Mouse (Mus musculus) kidney, adult 18-20 months (tissue): Measurements from ENCODE around the gene Olfr412.
A peak's percentile ranks its signal among the peaks of the same experiment; 100 is the strongest.

Experiments
- DNase-seq: peaks from one replicate; pipeline ENCODE4 v3.0.0; 2021

Gene Olfr412

GRCm38 (mm10) chr11:74361769-74362168 is at the start of gene Olfr412:
Olfr412 (plus strand) TSS chr11:74362069.
- no peak for DNase-seq

- no peak for DNase-seq
Measured at GRCm38 (mm10) chr11:74326044-74326443, 35.8 kb upstream of the Olfr412 start.

DNA sequence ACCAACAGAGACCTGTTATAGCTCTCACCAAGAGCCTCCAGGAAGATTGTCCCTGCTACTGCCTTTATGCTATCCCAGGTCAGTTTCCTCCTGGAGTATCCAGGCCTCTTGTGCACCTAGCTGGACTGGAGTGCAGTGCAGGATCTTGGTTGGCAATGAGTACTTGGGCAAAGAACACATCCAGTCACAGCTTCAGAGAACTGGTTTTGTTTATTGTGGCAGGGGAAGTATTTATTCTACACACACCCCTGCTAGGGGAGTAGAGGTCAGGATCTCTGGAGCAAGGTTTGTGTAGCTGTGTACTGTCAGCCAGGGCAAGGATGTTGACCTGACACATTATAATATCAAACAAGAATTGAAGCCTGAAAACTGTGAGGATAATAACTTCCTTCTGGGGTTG is 33.1 kb upstream of the Olfr412 start:
- no peak for DNase-seq

DNA sequence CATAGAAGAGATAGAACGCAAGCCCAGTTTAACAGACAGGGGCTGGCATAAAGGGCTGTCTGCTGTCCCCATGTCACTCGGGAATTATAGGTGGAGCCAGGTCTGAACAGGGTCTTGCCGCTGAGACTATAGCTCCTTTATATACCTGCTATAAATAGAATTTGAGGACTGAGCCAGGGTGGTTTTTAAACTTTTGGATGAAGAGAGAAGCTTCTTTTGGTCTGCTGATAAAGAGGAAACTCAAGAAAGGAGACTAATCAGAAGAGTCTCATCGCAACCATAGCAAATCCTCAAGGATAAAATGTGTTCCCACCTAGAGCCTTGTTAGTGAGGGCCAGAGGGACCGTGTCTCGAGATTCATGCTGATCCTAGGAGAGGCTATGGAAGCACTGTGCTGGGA is 23.9 kb upstream of the Olfr412 start, which contains the start of gene Olfr410:
Gene Olfr410, minus strand, starts transcription at position 101 of the 400 bp plus-strand sequence.
- no peak for DNase-seq

GRCm38 (mm10) chr11:74352550-74352949 is 9.3 kb upstream of the Olfr412 start, which contains the start of gene Olfr411:
Olfr411 (minus strand) TSS chr11:74352650.
- DNase-seq: no peak

- DNase-seq: peak; percentile 78
Measured at GRCm38 (mm10) chr11:74371393-74372100, 9.7 kb downstream of the Olfr412 start.

DNA sequence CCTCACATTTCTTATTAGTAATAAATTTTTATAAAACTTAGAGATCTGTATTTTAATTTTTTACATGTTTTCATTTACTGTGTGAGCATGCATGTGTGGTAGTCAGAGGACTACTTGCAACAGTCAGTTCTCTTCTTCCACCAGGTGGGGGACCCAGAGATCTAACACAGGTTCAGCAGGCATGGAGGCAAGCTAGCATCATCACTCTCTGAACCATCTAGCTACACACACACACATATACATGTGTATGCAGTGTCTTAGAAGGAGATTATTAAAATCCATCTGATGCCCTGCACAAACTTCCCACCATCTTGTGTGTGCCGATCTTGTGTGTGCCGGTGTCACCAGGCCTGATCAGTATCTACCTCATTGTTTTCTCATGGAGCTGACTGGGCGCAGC is 15.0 kb downstream of the Olfr412 start:
- peak; percentile 33 for DNase-seq

DNA sequence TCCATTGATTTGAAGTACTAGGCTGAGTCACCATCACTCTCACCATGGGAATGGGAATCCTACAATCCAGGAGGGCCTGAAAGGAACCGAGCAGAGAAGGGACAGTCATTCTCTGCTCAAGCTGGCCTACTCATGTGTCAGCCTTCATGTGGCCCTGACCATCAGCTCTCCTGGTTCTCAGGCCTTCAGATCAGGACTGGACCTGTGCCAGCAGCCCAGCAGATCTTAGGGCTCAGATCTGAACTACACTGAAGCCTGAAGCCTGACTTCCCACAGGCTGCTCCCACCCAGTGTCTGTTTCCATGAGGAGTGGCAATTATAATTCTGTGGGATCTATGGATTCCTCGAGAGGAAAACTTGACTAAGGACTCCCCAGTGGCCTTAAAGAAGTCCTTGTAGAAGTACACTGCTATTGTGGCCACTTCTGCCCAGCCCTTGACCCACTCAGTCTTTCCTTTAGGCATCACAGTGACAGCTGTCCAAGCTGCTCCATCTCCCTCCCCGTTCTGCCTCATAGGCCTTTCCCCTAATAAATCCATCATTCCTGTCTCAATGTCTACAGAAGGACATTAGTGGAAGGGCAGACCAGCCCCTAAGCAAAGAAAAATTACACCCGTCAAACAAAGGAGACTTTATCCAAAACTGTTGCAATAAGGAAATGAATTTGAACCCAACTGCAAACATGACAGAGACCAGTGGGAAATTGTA is 17.5 kb downstream of the Olfr412 start:
- DNase-seq: no peak

DNA sequence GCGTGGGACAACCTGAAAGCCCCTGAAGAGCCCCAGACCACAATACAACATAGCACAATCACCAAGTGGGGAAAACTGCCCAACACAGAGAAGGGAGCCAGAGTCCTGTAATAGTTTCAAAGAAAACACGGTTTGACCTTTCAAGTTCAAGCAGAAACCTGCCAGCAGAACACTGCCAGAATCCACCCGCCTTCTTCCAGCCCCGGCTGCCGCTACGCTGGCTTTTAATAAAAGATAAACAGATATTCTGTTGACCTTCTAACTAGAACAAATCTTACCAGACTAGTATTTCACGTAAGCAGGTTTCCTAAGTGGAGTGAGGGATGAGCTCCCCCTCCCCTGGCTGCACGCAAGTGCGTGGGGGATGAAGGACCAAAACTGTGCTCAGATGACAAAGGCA is 23.8 kb downstream of the Olfr412 start:
- peak; percentile 40 for DNase-seq

DNA sequence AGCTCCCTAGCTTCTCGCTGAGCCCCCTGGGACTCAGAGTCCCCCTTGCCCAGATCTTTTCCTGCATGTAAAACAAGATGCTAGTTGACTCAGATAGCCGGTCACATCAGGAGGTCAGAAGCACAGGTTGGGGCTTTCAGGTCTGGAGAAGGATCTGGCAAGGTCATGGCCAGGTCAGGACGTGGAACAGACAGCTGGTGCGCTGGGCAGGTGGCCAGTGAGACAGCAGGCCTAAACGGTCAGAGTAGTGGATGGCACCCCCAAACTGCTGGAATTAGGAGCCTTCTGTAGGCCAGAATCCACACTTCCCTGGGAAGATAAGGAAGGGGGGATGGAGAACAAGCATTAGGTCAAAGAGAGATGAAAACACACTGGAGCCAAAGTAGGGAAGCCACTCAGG is 25.3 kb downstream of the Olfr412 start:
- DNase-seq: no peak

DNA sequence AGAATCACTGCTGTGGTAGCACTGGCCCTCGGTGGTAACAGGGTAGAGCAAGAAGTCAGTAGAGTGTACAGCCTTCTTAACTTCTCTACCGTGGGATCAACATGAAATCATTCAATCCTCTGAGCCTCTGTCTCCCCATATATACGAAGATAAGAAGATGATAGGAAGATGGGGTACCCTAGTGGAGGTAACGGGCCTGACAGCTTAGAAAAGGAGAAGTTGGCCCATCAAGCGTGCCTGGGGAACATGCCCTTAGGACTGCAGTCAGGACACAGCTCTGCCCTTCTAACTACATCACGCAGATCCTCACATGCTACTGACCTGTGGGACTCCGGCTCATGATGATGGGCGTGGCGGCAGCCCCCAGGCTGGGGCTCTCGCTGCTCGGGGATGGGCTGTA is 30.0 kb downstream of the Olfr412 start:
- DNase-seq: no peak

DNA sequence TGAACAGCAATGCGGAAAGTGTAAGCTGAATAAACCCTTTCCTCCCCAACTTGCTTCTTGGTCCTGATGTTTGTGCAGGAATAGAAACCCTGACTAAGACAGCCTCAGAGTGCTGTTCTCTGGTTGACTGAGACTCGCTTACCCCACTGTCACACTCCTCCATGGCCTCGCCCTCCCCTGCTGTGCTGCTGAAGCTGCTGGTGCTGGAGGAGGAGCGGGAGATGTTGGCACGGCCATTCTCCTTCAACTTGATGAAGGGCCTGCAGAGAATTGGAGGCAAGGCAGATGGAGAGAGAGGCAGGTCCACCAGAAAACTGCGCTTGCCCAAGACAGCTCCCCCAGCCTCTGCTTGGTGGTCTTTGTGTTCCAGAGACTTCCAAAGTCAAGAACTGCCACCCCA is 31.0 kb downstream of the Olfr412 start:
- no peak for DNase-seq

- DNase-seq: no peak
Measured at GRCm38 (mm10) chr11:74393489-74393888, 31.6 kb downstream of the Olfr412 start.

DNA sequence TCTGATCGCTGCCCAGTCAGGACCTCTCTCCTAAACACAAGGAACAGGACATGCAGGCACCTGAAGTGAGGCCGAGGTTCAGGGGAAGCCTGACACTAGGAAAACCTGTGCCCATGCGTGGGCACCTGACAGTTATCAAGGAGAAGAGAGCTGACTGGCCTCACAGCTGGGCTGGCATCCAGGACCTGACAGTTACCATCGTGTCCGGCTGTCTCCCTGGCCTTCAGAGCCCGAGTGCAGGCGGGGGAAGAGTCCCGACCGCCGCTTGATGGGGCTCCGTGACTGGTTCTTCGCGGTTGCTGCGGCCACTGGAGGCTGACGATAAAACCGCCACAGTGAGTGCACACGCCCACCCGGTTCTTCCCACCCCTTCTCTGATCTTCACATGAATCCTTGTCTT is 33.7 kb downstream of the Olfr412 start:
- DNase-seq: no peak

- peak; percentile 17 for DNase-seq
Measured at GRCm38 (mm10) chr11:74402126-74402525, 40.3 kb downstream of the Olfr412 start.

DNA sequence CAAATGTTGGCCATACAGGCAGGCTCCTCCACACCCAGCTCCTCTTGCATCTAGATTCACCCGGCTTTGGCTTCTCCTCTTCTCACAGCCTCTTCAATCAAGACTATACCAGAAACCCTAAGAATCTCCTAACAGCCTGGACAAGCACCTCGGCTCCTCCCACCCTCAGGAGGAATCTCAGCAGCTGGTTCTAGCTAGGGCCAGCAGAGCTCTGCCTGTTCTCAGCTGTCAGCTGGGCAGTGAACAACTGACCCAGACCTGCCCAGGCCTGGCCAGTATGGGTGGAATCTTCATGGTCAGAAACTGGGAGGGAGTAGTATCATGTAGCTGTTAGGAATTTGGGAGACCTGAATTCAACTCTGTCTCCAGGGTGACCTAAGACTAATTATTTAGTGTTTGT is 42.3 kb downstream of the Olfr412 start:
- no peak for DNase-seq

DNA sequence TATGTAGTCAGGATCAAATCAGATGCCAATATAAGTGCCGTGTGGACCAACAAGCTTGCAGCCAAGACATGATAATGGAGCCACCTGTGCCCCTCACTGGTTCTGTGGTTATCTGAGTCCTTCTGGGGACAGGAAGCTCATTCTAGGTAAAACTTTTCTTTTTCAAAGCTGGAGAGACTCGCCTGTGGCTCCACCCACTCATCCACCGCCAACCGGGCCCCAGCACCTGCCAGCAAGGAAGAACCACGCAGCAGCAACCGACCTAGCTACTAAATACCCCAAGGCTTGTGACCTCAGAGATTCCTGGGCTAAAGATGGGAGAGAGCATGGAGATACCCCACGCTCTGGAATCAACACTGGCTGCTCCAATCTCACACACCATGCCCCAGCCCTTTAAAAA is 43.3 kb downstream of the Olfr412 start:
- DNase-seq: no peak

- DNase-seq: peak; percentile 91
Measured at GRCm38 (mm10) chr11:74408587-74409446, 46.9 kb downstream of the Olfr412 start.

DNA sequence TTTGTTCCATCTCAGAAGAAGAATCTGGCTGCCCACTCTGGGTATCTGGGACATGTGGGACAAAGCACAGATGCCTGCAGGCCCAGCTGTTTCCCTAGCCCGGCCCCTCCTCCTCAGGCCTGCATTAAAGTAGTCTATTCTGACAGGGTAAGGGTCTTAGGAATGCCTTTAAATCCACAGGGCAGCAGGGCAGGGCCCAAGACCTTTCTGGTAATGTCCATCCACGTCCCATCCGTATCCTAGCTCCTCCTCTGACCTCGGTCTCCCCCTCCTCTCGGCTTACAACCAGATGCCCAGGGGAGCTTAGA is 47.5 kb downstream of the Olfr412 start:
- peak; percentile 11 for DNase-seq

DNA sequence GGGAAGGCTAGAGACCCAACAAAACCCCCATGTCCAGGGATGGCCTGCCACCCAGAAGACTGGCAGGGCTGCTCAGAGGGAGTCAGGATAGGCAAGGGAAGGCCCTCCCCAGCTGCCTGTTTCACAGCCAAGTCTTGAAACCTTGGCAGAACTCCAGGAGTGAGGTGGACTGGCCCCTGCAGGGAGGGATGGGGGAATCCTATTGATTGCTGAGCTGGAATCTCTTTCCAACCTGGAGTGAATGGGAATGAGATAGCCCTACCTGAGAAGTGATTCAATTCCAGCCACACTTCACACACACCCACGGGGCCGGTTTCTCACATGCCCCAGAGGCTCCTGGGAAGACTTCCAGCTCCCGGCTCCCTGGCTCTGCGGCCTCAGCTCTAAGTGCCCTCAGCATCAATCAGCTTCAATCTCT is 47.9 kb downstream of the Olfr412 start:
- peak; percentile 44 for DNase-seq

DNA sequence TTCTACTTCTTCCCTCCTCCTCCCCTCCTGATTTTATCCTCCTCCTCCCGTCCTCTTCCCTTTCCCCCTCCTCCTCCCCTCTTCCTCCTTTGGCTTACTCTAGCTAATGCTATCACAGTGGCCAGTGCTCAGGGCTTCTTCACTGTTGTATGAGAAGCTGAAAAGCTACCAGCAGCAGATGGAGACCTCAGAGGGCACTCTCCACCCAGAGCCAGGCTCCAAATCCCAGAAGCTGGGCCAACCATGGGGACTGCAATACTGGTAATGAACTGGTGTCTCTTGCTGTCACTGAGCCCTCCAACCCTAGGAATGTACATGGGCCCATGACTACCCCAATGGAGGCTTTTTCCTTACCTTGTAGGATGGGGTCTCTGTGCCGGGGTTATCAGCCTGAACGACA is 50.1 kb downstream of the Olfr412 start:
- no peak for DNase-seq

GRCm38 (mm10) chr11:74412462-74412861 is 50.6 kb downstream of the Olfr412 start:
- no peak for DNase-seq

- no peak for DNase-seq
Measured at GRCm38 (mm10) chr11:74413449-74413972, 51.6 kb downstream of the Olfr412 start.
